Comparison of ENCODE assay signal across 8 mouse cellular contexts in the genomic region with DNA sequence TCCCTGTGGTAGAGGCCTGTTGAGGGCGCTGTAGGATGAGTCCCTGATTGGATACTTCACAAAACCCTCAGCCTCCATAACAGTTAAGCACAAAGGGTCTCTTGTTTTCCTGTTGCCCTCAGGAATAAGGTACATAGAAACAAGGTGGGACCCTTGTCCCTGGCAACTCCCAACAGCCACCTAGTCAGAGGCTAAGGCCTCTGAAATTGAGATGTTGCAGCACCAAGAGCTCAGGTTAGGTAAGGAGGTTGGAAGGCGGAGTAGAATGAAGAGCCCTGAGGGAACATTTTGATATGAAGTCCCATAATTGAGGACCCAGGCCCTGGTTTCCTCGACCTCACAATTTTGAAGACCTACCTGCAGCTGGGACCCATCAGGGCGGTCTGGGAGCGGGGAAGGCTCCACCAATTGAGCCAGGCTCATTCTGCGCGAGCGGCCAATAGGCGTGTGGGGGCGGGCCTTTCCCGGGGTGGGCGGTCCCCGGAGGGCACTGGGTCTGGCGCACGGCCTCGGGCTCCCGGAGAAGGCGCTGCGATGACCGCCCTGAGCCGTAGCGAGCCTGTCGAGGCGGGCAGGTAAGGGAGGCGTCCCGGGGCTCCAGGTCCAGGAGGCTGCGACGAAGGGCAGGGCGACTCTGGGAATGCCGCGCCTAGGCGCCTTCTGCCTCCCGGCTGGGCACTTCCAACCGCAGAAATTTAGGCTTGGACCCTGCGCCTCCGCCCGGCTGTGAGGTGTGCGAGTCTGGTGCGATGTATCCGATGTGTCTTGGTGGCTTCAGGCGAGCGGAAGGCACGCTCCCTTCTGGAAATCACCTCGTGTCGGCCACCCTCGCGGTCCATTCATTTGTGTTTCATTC. TPM values are rescaled to one million over a fixed set of nuclear protein-coding genes. Genes with fewer than 3 reads are reported as not detected.
DNase-seq lines count a peak whose midpoint lies in the region; ATAC-seq lines count a peak whose summit lies in the region.

TSS of gene Gramd2 (plus strand) at position 467 of the 856 bp plus-strand sequence.

- ATAC-seq in CD4-positive, CD25-positive, alpha-beta regulatory T cell, adult 4 months: no peak
- peak; percentile 97 for ATAC-seq in midbrain, embryonic 16.5 days

- no peaks in the 10 kb centered on the region for H3K9me3 ChIP-seq in midbrain, embryonic 16.5 days (replicated peaks; ENCODE audit: control insufficient read depth, low read length, poor library complexity, severe bottlenecking)

- WGBS in midbrain, embryonic 16.5 days: 1% methylated on average over 47 of the region's 47 CpGs

- DNase-seq in CD4-positive, CD25-positive, alpha-beta regulatory T cell, adult 2 months (ENCODE audit: low read depth, low spot score): peak; percentile 51
- peak; percentile 72 for DNase-seq in embryo, embryonic 11.5 days (ENCODE audit: low read depth, low spot score)
- DNase-seq in heart, adult 18-20 months: peak; percentile 73 to 81
- peak; percentile 42 for DNase-seq in kidney, adult 11 months
- DNase-seq in liver: peak; percentile 85
- peak; percentile 30 for DNase-seq in splenic B cell, adult 2 months (ENCODE audit: low read depth, low spot score)

- H3K9ac ChIP-seq in midbrain, embryonic 16.5 days (ENCODE audit: low read depth, low read length): peak within 1 kb of the TSS; percentile 73

- peaks cover 20% of the 10 kb centered on the region for H3K36me3 ChIP-seq in midbrain, embryonic 16.5 days (ENCODE audit: control insufficient read depth, insufficient read depth, low read length)
- peaks cover 17% of the 10 kb centered on the region for H3K36me3 ChIP-seq in splenic B cell, adult 2 months (ENCODE audit: control insufficient read depth, insufficient read depth, low read length, poor library complexity, severe bottlenecking)

- peak within 1 kb of the TSS; percentile 79 for H3K4me2 ChIP-seq in midbrain, embryonic 16.5 days (ENCODE audit: low read length)

- H3K4me1 ChIP-seq in midbrain, embryonic 16.5 days (ENCODE audit: control insufficient read depth, insufficient read depth, low read length): peaks cover 4% of the 10 kb centered on the region

- peaks cover 5% of the 10 kb centered on the region; the same call in 1 of the 2 replicates for H3K27me3 ChIP-seq in midbrain, embryonic 16.5 days (ENCODE audit: control insufficient read depth, insufficient read depth, low read depth, low read length)
- peaks cover 2% of the 10 kb centered on the region; the same call in 1 of the 2 replicates for H3K27me3 ChIP-seq in splenic B cell, adult 2 months (ENCODE audit: control insufficient read depth, insufficient read depth, low read length, poor library complexity, severe bottlenecking)

- peak within 1 kb of the TSS; percentile 60 for H3K4me3 ChIP-seq in midbrain, embryonic 16.5 days (ENCODE audit: low read depth, low read length)

- H3K27ac ChIP-seq in midbrain, embryonic 16.5 days (ENCODE audit: low read length): 0 out of 2 replicates have a peak within 1 kb of the TSS, but pooled peaks have one; percentile 13

RNA-seq across cellular contexts. Expression of gene Gramd2, which starts in this region (rescaled TPM):
- not detected for polyA plus RNA-seq in CD4-positive, CD25-positive, alpha-beta regulatory T cell, adult 4 months (2017; shearing (Covaris generic))
- total RNA-seq in heart, adult 18-20 months (2021): under 1 TPM in 1 of 2 experiments, not detected in 1; 0.28 TPM
- 5.1 and 6.1 TPM in 2 replicates for polyA plus RNA-seq in midbrain, embryonic 16.5 days (2015; fragmentation: Nextera tagmentation; extraction: Ambion mirVana)

Comparison
In these comparisons a context has a peak if more than half of its experiments do, and no peak if none do; other contexts are left out.
1. Peak in DNase-seq in heart, adult 18-20 months; RNA of the gene not detected or under 1 TPM.
2. DNase-seq: peak in every context shown above with its lines; median percentile 85 in liver; 77 in heart, adult 18-20 months; 72 in embryo, embryonic 11.5 days; 51 in CD4-positive, CD25-positive, alpha-beta regulatory T cell, adult 2 months; 42 in kidney, adult 11 months; 30 in splenic B cell, adult 2 months.